Mouse (Mus musculus): Measurements from ENCODE around the gene 9330161L09Rik. TPM values are rescaled to one million over a fixed set of nuclear protein-coding genes. Genes with fewer than 3 reads are reported as not detected.

Gene 9330161L09Rik
- polyA plus RNA-seq, 1 experiment from 2014 or later: 0.59 TPM

DNA sequence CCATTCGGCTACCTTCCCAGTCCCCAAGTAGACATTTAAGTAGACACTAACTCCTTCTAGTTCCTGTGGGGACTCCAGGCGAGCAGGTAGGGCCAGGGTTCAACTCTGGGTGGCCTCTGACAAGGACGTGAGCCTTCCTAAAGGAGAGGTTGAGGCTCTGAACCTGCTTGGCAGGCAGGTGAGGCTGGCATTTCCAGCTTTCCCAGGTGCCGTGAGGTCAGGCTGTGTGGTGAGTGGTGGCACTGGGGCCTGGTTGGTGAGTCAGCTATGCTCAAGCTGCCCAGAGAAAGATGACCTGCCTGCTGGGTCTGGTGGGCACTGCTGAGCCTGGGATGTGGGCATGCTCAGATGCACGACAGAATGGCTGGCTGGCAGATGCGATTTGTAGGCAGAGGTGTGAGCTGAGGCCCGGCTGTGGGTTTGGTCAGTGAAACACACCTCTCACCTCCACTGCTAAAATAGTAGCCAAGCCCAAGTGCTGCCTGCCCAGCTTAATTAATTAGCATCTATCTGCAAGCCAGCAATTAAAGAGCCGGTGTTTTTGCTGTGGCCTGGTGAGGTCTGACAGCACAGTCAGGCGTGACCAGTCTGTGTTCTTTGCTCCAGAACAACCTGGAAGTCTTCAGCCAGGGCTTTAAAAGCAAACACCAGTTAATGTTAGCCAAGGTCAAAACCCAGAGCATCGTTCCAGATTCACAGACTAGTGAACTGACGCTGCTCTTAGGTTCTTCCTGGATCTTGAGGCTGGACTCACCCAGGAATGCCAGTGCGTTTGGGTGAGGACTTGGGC is 11.9 kb downstream of the 9330161L09Rik start:
- H3K27ac ChIP-seq (ENCODE audit: low read depth, low read length): no peak overlapping the region
- H3K36me3 ChIP-seq (ENCODE audit: control insufficient read depth, insufficient read depth, low read length): no peaks in the 10 kb centered on the region
- ATAC-seq (ENCODE audit: low FRiP score): no peak
- H3K4me3 ChIP-seq (ENCODE audit: low read depth, low read length): no peak overlapping the region
- DNase-seq (ENCODE audit: low spot score, missing footprints): no peak
- H3K9me3 ChIP-seq (ENCODE audit: control insufficient read depth, low read length): no peaks in the 10 kb centered on the region
- WGBS: 81% methylated on average over 12 of the region's 12 CpGs
- no peaks in the 10 kb centered on the region for H3K4me1 ChIP-seq (ENCODE audit: control insufficient read depth, insufficient read depth, low read length)
- H3K4me2 ChIP-seq: no peak overlapping the region
- H3K9ac ChIP-seq (ENCODE audit: low read length): no peak overlapping the region
- no peaks in the 10 kb centered on the region for H3K27me3 ChIP-seq (ENCODE audit: control insufficient read depth, insufficient read depth, low read length)

DNA sequence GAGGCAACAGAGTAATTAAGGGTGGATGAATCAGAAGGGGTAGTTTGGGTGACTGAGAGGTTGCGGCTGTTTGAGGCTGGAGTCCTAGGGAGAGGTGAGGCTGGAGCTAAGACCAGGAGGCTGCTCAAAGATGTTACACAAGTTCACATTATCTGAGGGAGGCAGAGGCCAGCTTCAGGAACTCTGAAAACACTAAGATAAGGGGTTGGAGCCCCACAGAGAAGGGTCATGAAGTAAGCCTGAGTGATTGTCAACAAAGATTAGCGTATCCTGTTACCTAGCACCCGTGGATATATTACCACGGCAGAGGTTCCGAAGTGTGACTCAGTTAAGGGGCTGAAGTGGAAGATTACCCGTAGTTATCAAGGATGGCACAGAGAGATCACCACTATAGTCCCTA is 14.1 kb downstream of the 9330161L09Rik start:
- no peak for DNase-seq (ENCODE audit: low spot score, missing footprints)
- H3K36me3 ChIP-seq (ENCODE audit: control insufficient read depth, insufficient read depth, low read length): no peaks in the 10 kb centered on the region
- ATAC-seq (ENCODE audit: low FRiP score): no peak
- WGBS: 46% methylated on average over 6 of the region's 6 CpGs
- H3K27me3 ChIP-seq (ENCODE audit: control insufficient read depth, insufficient read depth, low read length): no peaks in the 10 kb centered on the region
- H3K4me1 ChIP-seq (ENCODE audit: control insufficient read depth, insufficient read depth, low read length): peaks cover 6% of the 10 kb centered on the region
- no peak overlapping the region for H3K4me2 ChIP-seq
- H3K4me3 ChIP-seq (ENCODE audit: low read depth, low read length): no peak overlapping the region
- H3K27ac ChIP-seq (ENCODE audit: low read depth, low read length): no peak overlapping the region
- no peaks in the 10 kb centered on the region for H3K9me3 ChIP-seq (ENCODE audit: control insufficient read depth, low read length)
- no peak overlapping the region for H3K9ac ChIP-seq (ENCODE audit: low read length)

DNA sequence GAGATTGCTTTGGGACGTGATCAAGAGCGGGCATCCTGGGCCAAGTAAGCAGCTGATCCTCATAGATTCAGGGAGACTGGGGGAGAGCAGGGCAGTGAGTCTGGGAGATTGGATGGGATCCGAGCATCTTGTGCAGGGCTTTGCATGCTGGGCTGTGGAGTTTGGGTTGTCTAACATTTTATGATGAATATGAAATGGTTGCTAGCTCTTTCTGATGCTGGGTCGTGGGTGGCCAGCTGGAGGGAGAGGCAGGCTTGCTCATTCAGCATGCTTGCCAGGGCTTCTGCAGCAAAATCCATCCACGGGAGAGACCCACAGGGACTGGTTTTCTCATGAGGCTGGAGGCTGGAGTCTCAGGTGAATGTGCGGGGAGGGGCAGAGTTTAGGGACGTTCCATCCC is 16.5 kb downstream of the 9330161L09Rik start:
- ATAC-seq (ENCODE audit: low FRiP score) (no peak), DNase-seq (ENCODE audit: low spot score, missing footprints) (no peak)
- H3K4me2 ChIP-seq: no peak overlapping the region
- no peak overlapping the region for H3K4me3 ChIP-seq (ENCODE audit: low read depth, low read length)
- no peak overlapping the region for H3K27ac ChIP-seq (ENCODE audit: low read depth, low read length)
- H3K27me3 ChIP-seq (ENCODE audit: control insufficient read depth, insufficient read depth, low read length): no peaks in the 10 kb centered on the region
- peaks cover 6% of the 10 kb centered on the region for H3K4me1 ChIP-seq (ENCODE audit: control insufficient read depth, insufficient read depth, low read length)
- no peaks in the 10 kb centered on the region for H3K9me3 ChIP-seq (ENCODE audit: control insufficient read depth, low read length)
- no peak overlapping the region for H3K9ac ChIP-seq (ENCODE audit: low read length)
- no peaks in the 10 kb centered on the region for H3K36me3 ChIP-seq (ENCODE audit: control insufficient read depth, insufficient read depth, low read length)
- WGBS: 91% methylated on average over 7 of the region's 7 CpGs

DNA sequence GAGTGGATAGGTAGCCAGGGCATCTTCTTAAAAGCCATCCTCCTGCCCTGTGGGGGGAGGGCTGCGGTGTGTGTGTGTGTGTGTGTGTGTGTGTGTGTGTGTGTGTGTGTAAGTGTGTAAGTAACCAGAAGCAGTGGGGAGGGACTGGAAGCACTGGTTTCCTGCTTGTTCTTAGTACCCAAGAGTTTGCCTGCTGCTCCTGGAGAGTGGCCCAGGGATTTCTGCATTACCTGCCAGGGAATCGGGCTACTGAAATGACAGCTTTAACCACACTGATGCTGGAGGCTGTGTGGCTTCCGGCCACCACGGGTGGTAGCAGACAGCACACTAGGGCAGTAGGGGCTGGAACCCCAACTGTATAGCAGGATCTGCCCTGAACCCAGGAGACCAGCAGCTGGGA is 17.6 kb downstream of the 9330161L09Rik start:
- H3K27ac ChIP-seq (ENCODE audit: low read depth, low read length): no peak overlapping the region
- H3K36me3 ChIP-seq (ENCODE audit: control insufficient read depth, insufficient read depth, low read length): no peaks in the 10 kb centered on the region
- H3K4me1 ChIP-seq (ENCODE audit: control insufficient read depth, insufficient read depth, low read length): peaks cover 6% of the 10 kb centered on the region
- 91% methylated on average over 4 of the region's 4 CpGs for WGBS
- ATAC-seq (ENCODE audit: low FRiP score) (no peak), DNase-seq (ENCODE audit: low spot score, missing footprints) (peak; percentile 60)
- no peaks in the 10 kb centered on the region for H3K9me3 ChIP-seq (ENCODE audit: control insufficient read depth, low read length)
- no peak overlapping the region for H3K4me2 ChIP-seq
- H3K27me3 ChIP-seq (ENCODE audit: control insufficient read depth, insufficient read depth, low read length): no peaks in the 10 kb centered on the region
- no peak overlapping the region for H3K9ac ChIP-seq (ENCODE audit: low read length)
- no peak overlapping the region for H3K4me3 ChIP-seq (ENCODE audit: low read depth, low read length)

DNA sequence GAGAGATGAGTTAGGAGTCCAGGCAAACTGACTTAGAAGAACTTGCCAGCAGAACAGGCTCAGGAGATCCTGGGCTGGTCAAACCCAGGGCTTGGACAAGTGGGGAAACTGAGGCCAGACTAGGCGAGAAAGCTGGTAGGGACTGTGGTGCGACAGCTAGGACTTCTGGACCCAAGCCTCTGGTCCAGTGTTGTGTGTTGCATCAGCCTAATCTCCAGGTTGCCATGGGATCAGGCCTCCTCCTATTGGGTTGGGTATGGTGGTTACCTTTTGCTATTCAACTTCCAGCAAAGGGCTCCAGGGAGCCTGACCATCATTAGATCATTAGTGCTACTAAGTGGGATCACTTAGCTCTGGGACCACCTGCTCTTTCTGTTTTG is 18.3 kb downstream of the 9330161L09Rik start:
- peak overlapping the region; percentile 76 for H3K4me3 ChIP-seq (ENCODE audit: low read depth, low read length)
- no peaks in the 10 kb centered on the region for H3K36me3 ChIP-seq (ENCODE audit: control insufficient read depth, insufficient read depth, low read length)
- H3K9ac ChIP-seq (ENCODE audit: low read length): peak overlapping the region; percentile 87
- peak overlapping the region; percentile 80 for H3K4me2 ChIP-seq
- no peak overlapping the region for H3K27ac ChIP-seq (ENCODE audit: low read depth, low read length)
- 57% methylated on average over 2 of the region's 2 CpGs for WGBS
- H3K4me1 ChIP-seq (ENCODE audit: control insufficient read depth, insufficient read depth, low read length): peaks cover 6% of the 10 kb centered on the region
- no peak for DNase-seq (ENCODE audit: low spot score, missing footprints)
- H3K27me3 ChIP-seq (ENCODE audit: control insufficient read depth, insufficient read depth, low read length): no peaks in the 10 kb centered on the region
- no peak for ATAC-seq (ENCODE audit: low FRiP score)
- H3K9me3 ChIP-seq (ENCODE audit: control insufficient read depth, low read length): no peaks in the 10 kb centered on the region

DNA sequence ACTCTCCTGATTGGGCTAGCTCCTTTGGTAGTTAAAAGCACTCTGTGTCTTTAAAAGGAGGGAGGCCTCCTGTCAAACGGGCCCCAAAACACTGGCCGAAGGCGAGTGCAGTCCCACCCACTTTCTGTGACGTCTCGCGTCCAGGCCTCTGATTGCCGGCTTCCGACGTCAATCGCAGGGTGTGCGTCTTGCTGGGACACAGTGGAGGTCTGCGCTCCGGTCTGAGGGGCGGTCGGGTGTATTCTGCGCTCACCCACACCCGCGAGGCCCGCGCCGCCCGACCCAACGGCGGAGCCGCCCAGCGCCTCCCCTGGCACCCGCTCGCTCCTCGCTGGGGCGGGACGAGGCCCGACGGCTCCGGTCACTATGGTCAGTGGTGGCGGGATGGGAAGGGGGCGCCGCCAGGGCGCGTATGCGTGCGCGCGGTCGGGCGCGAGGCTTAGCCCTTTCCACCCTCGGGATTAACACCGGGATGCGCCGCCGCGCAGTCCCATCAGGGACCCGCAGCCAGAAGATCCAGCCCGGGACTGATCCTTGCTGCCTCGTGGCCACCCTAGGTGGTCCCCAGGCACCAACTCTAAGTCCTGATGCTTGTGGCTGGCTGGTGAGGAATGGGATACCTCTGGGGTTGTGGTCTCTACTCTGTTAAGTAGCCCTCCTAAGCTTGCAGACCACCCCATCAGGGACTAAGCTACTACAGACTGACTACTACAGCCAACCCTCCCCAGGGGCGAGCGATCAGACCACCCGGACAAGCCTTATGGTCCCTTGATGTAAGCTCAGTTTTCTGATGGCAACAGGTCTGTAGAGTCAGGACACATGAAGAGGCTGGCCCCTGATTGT is 18.9 kb downstream of the 9330161L09Rik start, which contains the start of gene Otub2:
Otub2 (plus strand) TSS at position 178 of the 843 bp plus-strand sequence.
- Histone ChIP-seq H3K9ac (ENCODE audit: low read length) (peak within 1 kb of the TSS; percentile 87), H3K9me3 (ENCODE audit: control insufficient read depth, low read length) (no peaks in the 10 kb centered on the region), H3K27ac (ENCODE audit: low read depth, low read length) (no peak within 1 kb of the TSS; the same call in 1 of the 2 replicates), H3K27me3 (ENCODE audit: control insufficient read depth, insufficient read depth, low read length) (no peaks in the 10 kb centered on the region), H3K36me3 (ENCODE audit: control insufficient read depth, insufficient read depth, low read length) (no peaks in the 10 kb centered on the region), H3K4me1 (ENCODE audit: control insufficient read depth, insufficient read depth, low read length) (peaks cover 6% of the 10 kb centered on the region), H3K4me2 (peak within 1 kb of the TSS; percentile 80), H3K4me3 (ENCODE audit: low read depth, low read length) (peak within 1 kb of the TSS; percentile 76)
- under 1% methylated on average over 52 of the region's 58 CpGs for WGBS
- peak; percentile 99 for DNase-seq (ENCODE audit: low spot score, missing footprints)
- ATAC-seq (ENCODE audit: low FRiP score): peak; percentile 99

DNA sequence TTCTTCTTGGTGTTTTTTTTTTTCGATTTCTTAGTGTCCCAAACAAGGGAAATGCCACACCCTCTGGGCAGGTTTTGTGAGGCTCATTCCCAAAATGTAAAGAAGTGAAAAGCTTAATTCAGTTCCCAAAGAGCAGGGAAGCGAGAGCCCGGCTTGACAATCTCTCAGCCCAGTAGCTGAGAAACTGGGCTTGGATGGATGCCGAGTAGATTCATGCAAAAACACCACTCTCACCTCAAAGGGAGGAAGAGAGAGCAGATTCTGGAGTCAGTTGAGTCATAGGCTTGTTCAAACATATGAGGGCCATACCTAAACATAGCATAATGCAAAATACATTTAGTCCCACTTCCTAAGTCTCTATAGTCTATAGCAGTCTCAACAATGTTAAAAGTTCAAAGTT is 27.4 kb downstream of the 9330161L09Rik start:
- WGBS: 76% methylated on average over 4 of the region's 4 CpGs
- no peak overlapping the region for H3K4me3 ChIP-seq (ENCODE audit: low read depth, low read length)
- H3K36me3 ChIP-seq (ENCODE audit: control insufficient read depth, insufficient read depth, low read length): no peaks in the 10 kb centered on the region
- H3K4me1 ChIP-seq (ENCODE audit: control insufficient read depth, insufficient read depth, low read length): no peaks in the 10 kb centered on the region
- H3K9me3 ChIP-seq (ENCODE audit: control insufficient read depth, low read length): no peaks in the 10 kb centered on the region
- no peak overlapping the region for H3K9ac ChIP-seq (ENCODE audit: low read length)
- no peak overlapping the region for H3K4me2 ChIP-seq
- DNase-seq (ENCODE audit: low spot score, missing footprints): no peak
- ATAC-seq (ENCODE audit: low FRiP score): no peak
- no peaks in the 10 kb centered on the region for H3K27me3 ChIP-seq (ENCODE audit: control insufficient read depth, insufficient read depth, low read length)
- H3K27ac ChIP-seq (ENCODE audit: low read depth, low read length): no peak overlapping the region

DNA sequence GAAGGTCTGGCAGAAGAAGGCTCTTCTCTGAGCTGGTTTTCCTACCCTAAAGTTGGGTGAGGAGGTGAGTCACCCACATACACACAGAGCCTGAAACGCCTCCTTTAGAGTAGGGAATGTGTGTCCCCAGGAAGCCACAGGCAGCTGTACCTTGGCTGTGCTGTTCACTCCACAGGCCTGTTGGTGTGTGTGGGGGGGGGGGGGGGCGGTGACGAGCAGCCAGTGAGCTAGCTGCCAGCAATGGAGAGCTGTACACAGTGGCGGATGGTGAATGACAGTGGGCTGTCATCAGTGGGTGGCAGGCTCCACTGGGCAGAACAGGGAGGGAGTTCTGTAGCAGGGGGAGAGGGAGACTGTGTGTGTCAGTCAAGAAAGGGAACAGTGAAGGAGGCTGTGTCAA is 30.8 kb downstream of the 9330161L09Rik start:
- no peak for ATAC-seq (ENCODE audit: low FRiP score)
- WGBS: 67% methylated on average over 4 of the region's 4 CpGs
- no peak for DNase-seq (ENCODE audit: low spot score, missing footprints)

DNA sequence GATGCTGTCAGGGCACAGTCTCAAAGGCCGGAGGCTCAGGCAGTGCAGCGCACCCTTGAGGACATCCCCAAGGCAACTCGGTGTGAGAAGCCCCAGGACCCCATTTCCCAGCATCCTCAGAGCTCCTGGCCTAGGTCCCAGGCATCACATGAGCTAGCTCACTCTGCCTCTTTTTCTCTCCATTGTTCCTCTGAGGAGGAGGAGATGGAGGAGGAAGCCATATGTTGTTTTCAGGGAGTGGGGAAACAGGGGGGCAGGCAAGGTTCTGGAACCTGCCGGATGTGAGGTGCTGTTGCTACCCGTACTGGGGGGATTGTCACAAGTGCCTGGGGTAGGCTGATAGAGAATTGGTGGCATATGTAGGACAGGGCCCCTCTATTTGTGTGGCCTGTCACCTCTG is 31.5 kb downstream of the 9330161L09Rik start:
- H3K27me3 ChIP-seq (ENCODE audit: control insufficient read depth, insufficient read depth, low read length): no peaks in the 10 kb centered on the region
- no peaks in the 10 kb centered on the region for H3K4me1 ChIP-seq (ENCODE audit: control insufficient read depth, insufficient read depth, low read length)
- DNase-seq (ENCODE audit: low spot score, missing footprints) (no peak), ATAC-seq (ENCODE audit: low FRiP score) (no peak)
- no peak overlapping the region for H3K27ac ChIP-seq (ENCODE audit: low read depth, low read length)
- H3K4me2 ChIP-seq: no peak overlapping the region
- H3K9ac ChIP-seq (ENCODE audit: low read length): no peak overlapping the region
- H3K9me3 ChIP-seq (ENCODE audit: control insufficient read depth, low read length): no peaks in the 10 kb centered on the region
- H3K36me3 ChIP-seq (ENCODE audit: control insufficient read depth, insufficient read depth, low read length): no peaks in the 10 kb centered on the region
- WGBS: 59% methylated on average over 5 of the region's 5 CpGs
- no peak overlapping the region for H3K4me3 ChIP-seq (ENCODE audit: low read depth, low read length)

More for the DNA sequence above, 30.8 kb downstream of the 9330161L09Rik start:
- Histone ChIP-seq H3K4me3 (ENCODE audit: low read depth, low read length) (no peak overlapping the region), H3K27ac (ENCODE audit: low read depth, low read length) (no peak overlapping the region), H3K4me1 (ENCODE audit: control insufficient read depth, insufficient read depth, low read length) (no peaks in the 10 kb centered on the region), H3K4me2 (no peak overlapping the region), H3K9ac (ENCODE audit: low read length) (no peak overlapping the region), H3K27me3 (ENCODE audit: control insufficient read depth, insufficient read depth, low read length) (no peaks in the 10 kb centered on the region), H3K9me3 (ENCODE audit: control insufficient read depth, low read length) (no peaks in the 10 kb centered on the region), H3K36me3 (ENCODE audit: control insufficient read depth, insufficient read depth, low read length) (no peaks in the 10 kb centered on the region)
